Mouse (Mus musculus) spleen, adult 2 months (tissue): ENCODE data around the gene Hspb11. TPM values are rescaled to one million over a fixed set of nuclear protein-coding genes. Genes with fewer than 3 reads are reported as not detected.
A peak's percentile ranks its signal among the peaks of the same experiment; 100 is the strongest.

Experiments used
- DNase-seq, 2 experiments: peaks; one replicate each; pipeline versions ENCODE4 v3.0.0 to v3.0.0-alpha.2; 2012 to 2021; ENCODE audit warnings: low spot score in 2 of 2, low read depth in 1 of 2
- H3K27ac ChIP-seq: fragments of 200-500 bp; 2 replicates; pipeline ENCODE4 v1.5.1; 2012; ENCODE audit warnings: low read length, inconsistent platforms; ENCODE audit not compliant: insufficient read depth
- H3K27me3 ChIP-seq: fragments of 200-500 bp; 2 replicates; pipeline ENCODE4 v1.6.1; 2012; ENCODE audit warnings: mild to moderate bottlenecking, moderate library complexity, low read length, inconsistent platforms; ENCODE audit not compliant: control insufficient read depth, insufficient read depth
- H3K36me3 ChIP-seq: fragments of 200-500 bp; 2 replicates; pipeline ENCODE4 v1.6.1; 2012; ENCODE audit warnings: mild to moderate bottlenecking, low read length, inconsistent platforms; ENCODE audit not compliant: control insufficient read depth, insufficient read depth
- H3K4me1 ChIP-seq: fragments of 200-500 bp; 2 replicates; pipeline ENCODE4 v1.6.1; 2011; ENCODE audit warnings: inconsistent platforms; ENCODE audit not compliant: control insufficient read depth, insufficient read depth, insufficient read length
- H3K4me3 ChIP-seq: fragments of 200-500 bp; 2 replicates; pipeline ENCODE4 v1.5.1; 2011; ENCODE audit warnings: mild to moderate bottlenecking, inconsistent platforms; ENCODE audit not compliant: insufficient read depth, insufficient read length; ENCODE audit errors: extremely low read depth
- CTCF ChIP-seq: fragments of 200-500 bp; IDR thresholded peaks from 2 replicates; pipeline ENCODE4 v1.5.1; 2011; ENCODE audit warnings: mild to moderate bottlenecking, inconsistent platforms; ENCODE audit not compliant: insufficient read depth, insufficient read length, insufficient replicate concordance; ENCODE audit errors: extremely low read depth
- POLR2A ChIP-seq: fragments of 200-500 bp; IDR thresholded peaks from 2 replicates; pipeline ENCODE4 v1.6.1; 2011; ENCODE audit warnings: low read depth, low read length, inconsistent platforms
- WGBS: fragments of 180-500 bp; shearing (Covaris S2); methylation state at CpG from one replicate; pipeline ENCODE4 v1.1.7; 2018; 5-methylcytosine and 5-hydroxymethylcytosine counted together
- polyA plus RNA-seq: library from polyadenylated mRNA; depleted of rRNA; stranded (reverse); fragments of >200 nt; gene quantifications from 2 replicates; pipeline ENCODE4 v1.2.3, GENCODE M21; 2012; rRNA removed

Hspb11 gene
- 1.2 and 1.6 TPM in 2 replicates for polyA plus RNA-seq

GRCm38 (mm10) chr4:107253125-107254091, at the start of gene Hspb11, which contains the start of gene Lrrc42:
TSS of gene Hspb11 (plus strand) at chr4:107253593.
TSS of gene Lrrc42 (minus strand) at chr4:107253532.
- Histone ChIP-seq H3K36me3 (no peaks in the 10 kb centered on the region), H3K4me1 (no peaks in the 10 kb centered on the region; the same call in 1 of the 2 replicates), H3K27ac (peak within 1 kb of the TSS; percentile 88), H3K27me3 (no peaks in the 10 kb centered on the region), H3K4me3 (peak within 1 kb of the TSS; percentile 100)
- TF ChIP-seq POLR2A (no peak; the same call in none of the 2 replicates), CTCF (peak; percentile 20; the same call in 1 of the 2 replicates)
- DNase-seq: peak; percentile 94 to 97
- under 1% methylated on average over 93 of the region's 101 CpGs for WGBS

GRCm38 (mm10) chr4:107207016-107207415, 46.4 kb upstream of the Hspb11 start:
- H3K27ac ChIP-seq: no peak overlapping the region
- H3K4me1 ChIP-seq: peaks cover 3% of the 10 kb centered on the region; the same call in 1 of the 2 replicates
- H3K36me3 ChIP-seq: peaks cover 20% of the 10 kb centered on the region
- no peak for DNase-seq
- 96% methylated on average over 2 of the region's 2 CpGs for WGBS
- H3K27me3 ChIP-seq: no peaks in the 10 kb centered on the region
- TF ChIP-seq CTCF: no peak
- no peak for TF ChIP-seq POLR2A
- no peak overlapping the region for H3K4me3 ChIP-seq

- Histone ChIP-seq H3K4me1 (peaks cover 5% of the 10 kb centered on the region), H3K36me3 (peaks cover 11% of the 10 kb centered on the region), H3K27me3 (no peaks in the 10 kb centered on the region), H3K27ac (no peak within 1 kb of the TSS), H3K4me3 (no peak within 1 kb of the TSS)
- no peak for DNase-seq
- 96% methylated on average over 3 of the region's 3 CpGs for WGBS
- TF ChIP-seq CTCF (no peak), POLR2A (no peak)
Observed at GRCm38 (mm10) chr4:107208880-107209279, 44.5 kb upstream of the Hspb11 start, which contains the start of gene Ldlrad1. TSS of gene Ldlrad1 (plus strand) at chr4:107209180.

- WGBS: 23% methylated on average over 5 of the region's 5 CpGs
- no peak for DNase-seq
- TF ChIP-seq POLR2A (no peak), CTCF (no peak)
- H3K36me3 ChIP-seq: peaks cover 3% of the 10 kb centered on the region
- H3K27ac ChIP-seq: no peak overlapping the region
- H3K4me3 ChIP-seq: no peak overlapping the region
- peaks cover 5% of the 10 kb centered on the region for H3K4me1 ChIP-seq
- no peaks in the 10 kb centered on the region for H3K27me3 ChIP-seq
Observed at GRCm38 (mm10) chr4:107210483-107211097, 42.8 kb upstream of the Hspb11 start.

- 82% methylated on average over 4 of the region's 4 CpGs for WGBS
- no peak for DNase-seq
- Histone ChIP-seq H3K27ac (no peak overlapping the region), H3K36me3 (peaks cover 3% of the 10 kb centered on the region; the same call in 1 of the 2 replicates), H3K27me3 (no peaks in the 10 kb centered on the region), H3K4me1 (peaks cover 5% of the 10 kb centered on the region), H3K4me3 (no peak overlapping the region)
- TF ChIP-seq POLR2A (no peak), CTCF (no peak)
Observed at GRCm38 (mm10) chr4:107211465-107211864, 41.9 kb upstream of the Hspb11 start.

GRCm38 (mm10) chr4:107211936-107212335, 41.5 kb upstream of the Hspb11 start:
- no peak for DNase-seq
- no peak for TF ChIP-seq CTCF
- no peak for TF ChIP-seq POLR2A
- 91% methylated on average over 5 of the region's 5 CpGs for WGBS

More at GRCm38 (mm10) chr4:107211936-107212335, 41.5 kb upstream of the Hspb11 start:
- H3K4me3 ChIP-seq: no peak overlapping the region
- peaks cover 5% of the 10 kb centered on the region for H3K4me1 ChIP-seq
- H3K27ac ChIP-seq: no peak overlapping the region
- H3K27me3 ChIP-seq: no peaks in the 10 kb centered on the region
- peaks cover 2% of the 10 kb centered on the region; the same call in 1 of the 2 replicates for H3K36me3 ChIP-seq
